Mouse (Mus musculus): ENCODE measurements around the gene Sobp. TPM values are rescaled to one million over a fixed set of nuclear protein-coding genes. Genes with fewer than 3 reads are reported as not detected.
A peak's percentile ranks its signal among the peaks of the same experiment; 100 is the strongest.

Sobp gene
- polyA plus RNA-seq, 1 experiment, result 0.36 TPM

DNA sequence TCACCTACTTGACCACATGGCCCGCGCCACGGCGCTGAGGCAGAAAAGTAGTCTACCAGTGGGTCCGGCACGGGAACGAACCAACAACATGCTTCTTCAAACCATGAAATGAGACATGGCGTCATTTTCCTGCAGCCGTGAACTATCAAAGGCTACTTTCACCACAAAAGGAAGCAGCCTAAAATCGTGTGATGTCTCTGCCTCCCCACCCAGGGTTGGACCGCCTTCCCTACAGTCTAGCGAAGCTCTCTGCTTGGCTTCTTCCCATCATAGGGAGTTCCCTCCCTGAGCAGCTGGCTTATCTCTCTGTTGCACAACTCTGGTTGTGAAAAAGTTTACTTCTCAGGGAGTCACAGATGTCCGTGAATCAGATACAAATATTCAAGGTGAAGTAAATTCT lies 211.7 kb downstream of the Sobp start:
- TF ChIP-seq EP300 (IDR thresholded peaks at IDR 0.05; ENCODE audit: insufficient read depth, low read depth, low read length) (no peak), POLR2A (IDR thresholded peaks at IDR 0.05; ENCODE audit: insufficient read depth, low read length) (no peak), CTCF (IDR thresholded peaks at IDR 0.05; ENCODE audit: low read depth, low read length) (no peak)
- no peaks in the 10 kb centered on the region for H3K27me3 ChIP-seq (ENCODE audit: control insufficient read depth, insufficient read depth, low read length, poor library complexity, severe bottlenecking)
- no peak overlapping the region for H3K27ac ChIP-seq (ENCODE audit: insufficient read depth, low read length)
- H3K36me3 ChIP-seq (ENCODE audit: control insufficient read depth, insufficient read depth, low read length, poor library complexity, severe bottlenecking), result no peaks in the 10 kb centered on the region
- no peak overlapping the region for H3K4me3 ChIP-seq (ENCODE audit: low read depth, low read length)
- H3K9ac ChIP-seq (ENCODE audit: low read depth, poor library complexity, severe bottlenecking), result no peak overlapping the region
- H3K4me1 ChIP-seq (ENCODE audit: control insufficient read depth, insufficient read depth, low read length), result peaks cover 1% of the 10 kb centered on the region
- H3K9me3 ChIP-seq (replicated peaks; ENCODE audit: control insufficient read depth, insufficient read depth, low read length, poor library complexity, severe bottlenecking), result no peaks in the 10 kb centered on the region

DNA sequence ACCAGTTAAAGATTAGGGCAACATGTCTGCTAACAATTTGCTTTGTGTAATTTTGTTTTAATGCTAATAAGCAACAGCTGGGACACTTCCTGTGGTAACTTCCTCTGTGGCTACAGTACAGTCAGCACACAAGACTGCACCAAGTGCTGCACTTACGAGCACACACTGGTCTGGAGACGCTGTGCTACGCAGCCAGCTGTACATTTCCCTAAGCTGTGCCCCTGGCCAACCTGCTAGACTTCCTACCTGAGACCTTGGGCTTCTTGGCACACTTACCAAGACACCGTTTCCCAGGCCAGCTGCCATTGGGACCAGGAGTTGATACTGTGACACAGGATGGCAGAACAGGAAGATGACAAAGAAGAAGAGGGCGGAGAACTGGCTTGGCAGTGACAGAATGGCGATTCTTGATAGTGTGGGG lies 212.1 kb downstream of the Sobp start:
- H3K4me3 ChIP-seq (ENCODE audit: low read depth, low read length), result no peak overlapping the region

DNA sequence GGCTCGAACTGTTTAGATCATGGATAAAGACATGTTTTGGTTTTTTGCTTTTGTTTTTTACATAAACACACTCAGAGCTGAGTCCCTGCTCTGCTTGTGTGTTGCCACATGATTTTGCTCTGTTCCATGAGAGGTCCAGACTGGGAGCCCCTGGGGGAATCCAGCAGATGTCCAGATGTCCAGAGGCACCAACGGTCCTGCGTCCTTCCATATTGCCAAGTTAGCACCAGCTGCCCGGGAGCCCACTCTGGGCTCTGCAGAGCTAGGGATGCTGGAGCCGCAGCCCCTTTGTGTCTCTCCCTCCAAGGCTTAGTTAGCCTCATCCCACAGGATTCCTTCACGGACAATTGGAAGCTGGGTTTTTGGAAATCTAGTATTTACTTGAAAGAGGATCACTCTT lies 212.6 kb downstream of the Sobp start:
- Histone ChIP-seq H3K4me1 (ENCODE audit: control insufficient read depth, insufficient read depth, low read length) (no peaks in the 10 kb centered on the region), H3K27ac (ENCODE audit: insufficient read depth, low read length) (no peak overlapping the region), H3K9ac (ENCODE audit: low read depth, poor library complexity, severe bottlenecking) (no peak overlapping the region), H3K36me3 (ENCODE audit: control insufficient read depth, insufficient read depth, low read length, poor library complexity, severe bottlenecking) (no peaks in the 10 kb centered on the region), H3K4me3 (ENCODE audit: low read depth, low read length) (no peak overlapping the region), H3K27me3 (ENCODE audit: control insufficient read depth, insufficient read depth, low read length, poor library complexity, severe bottlenecking) (no peaks in the 10 kb centered on the region), H3K9me3 (replicated peaks; ENCODE audit: control insufficient read depth, insufficient read depth, low read length, poor library complexity, severe bottlenecking) (no peaks in the 10 kb centered on the region)
- TF ChIP-seq CTCF (IDR thresholded peaks at IDR 0.05; ENCODE audit: low read depth, low read length) (no peak), POLR2A (IDR thresholded peaks at IDR 0.05; ENCODE audit: insufficient read depth, low read length) (no peak), EP300 (IDR thresholded peaks at IDR 0.05; ENCODE audit: insufficient read depth, low read depth, low read length) (no peak)

More for the DNA sequence above, 212.1 kb downstream of the Sobp start:
- H3K9ac ChIP-seq (ENCODE audit: low read depth, poor library complexity, severe bottlenecking), result no peak overlapping the region
- no peaks in the 10 kb centered on the region for H3K4me1 ChIP-seq (ENCODE audit: control insufficient read depth, insufficient read depth, low read length)
- H3K9me3 ChIP-seq (replicated peaks; ENCODE audit: control insufficient read depth, insufficient read depth, low read length, poor library complexity, severe bottlenecking), result no peaks in the 10 kb centered on the region
- TF ChIP-seq POLR2A (IDR thresholded peaks at IDR 0.05; ENCODE audit: insufficient read depth, low read length), result no peak
- no peak for TF ChIP-seq EP300 (IDR thresholded peaks at IDR 0.05; ENCODE audit: insufficient read depth, low read depth, low read length)
- no peak for TF ChIP-seq CTCF (IDR thresholded peaks at IDR 0.05; ENCODE audit: low read depth, low read length)
- H3K27me3 ChIP-seq (ENCODE audit: control insufficient read depth, insufficient read depth, low read length, poor library complexity, severe bottlenecking), result no peaks in the 10 kb centered on the region
- no peak overlapping the region for H3K27ac ChIP-seq (ENCODE audit: insufficient read depth, low read length)
- no peaks in the 10 kb centered on the region for H3K36me3 ChIP-seq (ENCODE audit: control insufficient read depth, insufficient read depth, low read length, poor library complexity, severe bottlenecking)

DNA sequence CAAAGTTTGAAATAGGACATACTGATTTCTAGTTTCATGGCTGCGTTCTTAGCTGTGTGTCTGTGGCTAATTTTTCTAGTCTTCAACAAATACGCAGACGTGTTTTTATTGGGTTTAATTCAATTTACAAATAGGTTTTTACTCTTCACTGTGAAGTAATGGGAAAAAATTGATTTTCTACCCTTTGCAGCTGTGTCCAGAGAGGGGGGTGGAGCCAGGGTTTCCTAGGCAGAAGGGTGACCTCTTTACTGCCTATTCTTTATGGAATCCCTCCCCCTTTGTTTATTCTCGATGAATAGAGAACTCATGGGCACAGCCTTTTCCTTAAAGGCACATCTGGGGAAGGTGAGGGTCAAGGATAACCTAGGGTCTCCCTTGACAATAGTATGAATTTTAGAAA lies 215.6 kb downstream of the Sobp start:
- no peak overlapping the region for H3K9ac ChIP-seq (ENCODE audit: low read depth, poor library complexity, severe bottlenecking)
- no peaks in the 10 kb centered on the region for H3K9me3 ChIP-seq (replicated peaks; ENCODE audit: control insufficient read depth, insufficient read depth, low read length, poor library complexity, severe bottlenecking)
- TF ChIP-seq POLR2A (IDR thresholded peaks at IDR 0.05; ENCODE audit: insufficient read depth, low read length) (no peak), CTCF (IDR thresholded peaks at IDR 0.05; ENCODE audit: low read depth, low read length) (no peak), EP300 (IDR thresholded peaks at IDR 0.05; ENCODE audit: insufficient read depth, low read depth, low read length) (no peak)
- H3K27ac ChIP-seq (ENCODE audit: insufficient read depth, low read length), result no peak overlapping the region
- no peaks in the 10 kb centered on the region for H3K27me3 ChIP-seq (ENCODE audit: control insufficient read depth, insufficient read depth, low read length, poor library complexity, severe bottlenecking)
- no peaks in the 10 kb centered on the region for H3K36me3 ChIP-seq (ENCODE audit: control insufficient read depth, insufficient read depth, low read length, poor library complexity, severe bottlenecking)
- H3K4me3 ChIP-seq (ENCODE audit: low read depth, low read length), result no peak overlapping the region
- no peaks in the 10 kb centered on the region for H3K4me1 ChIP-seq (ENCODE audit: control insufficient read depth, insufficient read depth, low read length)

DNA sequence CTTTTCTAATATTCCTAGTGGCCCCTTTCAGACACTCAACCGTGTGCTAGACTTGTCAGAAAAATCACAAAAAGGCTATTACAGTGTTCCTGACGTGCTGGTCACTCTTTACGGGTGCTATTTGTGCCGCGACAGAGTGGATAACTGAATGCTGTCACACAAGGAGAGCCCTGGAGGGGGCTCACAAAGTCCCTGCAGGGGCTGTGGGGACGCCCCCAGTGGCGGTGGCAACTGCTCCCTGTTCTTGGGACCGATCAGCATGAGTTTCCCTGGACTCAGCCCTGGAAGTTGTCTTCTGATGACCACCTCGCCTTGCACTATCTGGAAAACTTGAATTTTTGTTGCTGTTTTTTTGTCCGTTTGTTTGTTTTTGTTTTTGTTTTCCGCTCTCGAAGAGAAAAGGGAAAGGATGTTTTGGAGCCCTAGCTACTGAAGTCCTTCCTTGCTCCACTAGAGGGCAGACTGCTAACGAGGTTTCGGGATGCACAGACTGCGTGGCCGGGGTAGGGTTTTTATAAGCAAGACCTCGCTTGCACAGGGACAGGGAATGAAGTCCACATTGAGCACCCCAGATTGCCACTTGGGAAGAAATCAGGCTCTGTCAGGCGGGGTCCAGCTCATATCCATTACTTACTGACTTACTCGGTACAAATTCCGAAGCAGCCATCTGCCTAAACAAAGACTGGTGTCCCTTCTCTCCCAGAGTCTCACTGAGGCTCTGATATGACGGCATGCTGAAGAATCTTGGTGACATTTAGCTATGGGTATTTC lies 216.3 kb downstream of the Sobp start:
- H3K27ac ChIP-seq (ENCODE audit: insufficient read depth, low read length), result no peak overlapping the region

DNA sequence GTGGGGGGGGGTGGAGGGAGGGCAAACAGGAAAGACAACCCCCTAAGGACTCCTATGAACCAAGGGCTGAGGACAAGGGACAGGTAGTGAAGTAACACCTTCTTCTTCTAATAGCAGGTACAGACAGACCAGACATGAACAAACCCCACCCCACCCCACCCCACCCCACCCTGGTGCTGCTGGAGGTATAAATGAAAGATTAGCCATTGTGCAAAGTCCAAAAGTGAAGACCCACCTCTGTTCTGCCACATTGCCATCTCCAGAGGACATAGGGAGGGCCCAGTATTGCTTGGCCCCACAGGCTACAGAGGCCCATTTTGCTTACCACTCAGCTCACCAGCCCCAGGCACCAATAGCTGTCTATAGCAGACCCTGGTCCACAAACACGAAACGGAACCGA lies 219.1 kb downstream of the Sobp start:
- H3K36me3 ChIP-seq (ENCODE audit: control insufficient read depth, insufficient read depth, low read length, poor library complexity, severe bottlenecking), result no peaks in the 10 kb centered on the region
- H3K9ac ChIP-seq (ENCODE audit: low read depth, poor library complexity, severe bottlenecking), result no peak overlapping the region
- TF ChIP-seq POLR2A (IDR thresholded peaks at IDR 0.05; ENCODE audit: insufficient read depth, low read length), result no peak
- no peak for TF ChIP-seq EP300 (IDR thresholded peaks at IDR 0.05; ENCODE audit: insufficient read depth, low read depth, low read length)
- no peak for TF ChIP-seq CTCF (IDR thresholded peaks at IDR 0.05; ENCODE audit: low read depth, low read length)
- H3K27me3 ChIP-seq (ENCODE audit: control insufficient read depth, insufficient read depth, low read length, poor library complexity, severe bottlenecking), result no peaks in the 10 kb centered on the region
- H3K4me1 ChIP-seq (ENCODE audit: control insufficient read depth, insufficient read depth, low read length), result no peaks in the 10 kb centered on the region
- H3K27ac ChIP-seq (ENCODE audit: insufficient read depth, low read length), result no peak overlapping the region
- no peak overlapping the region for H3K4me3 ChIP-seq (ENCODE audit: low read depth, low read length)
- no peaks in the 10 kb centered on the region for H3K9me3 ChIP-seq (replicated peaks; ENCODE audit: control insufficient read depth, insufficient read depth, low read length, poor library complexity, severe bottlenecking)

More for the DNA sequence above, 216.3 kb downstream of the Sobp start:
- no peaks in the 10 kb centered on the region for H3K27me3 ChIP-seq (ENCODE audit: control insufficient read depth, insufficient read depth, low read length, poor library complexity, severe bottlenecking)
- no peaks in the 10 kb centered on the region for H3K36me3 ChIP-seq (ENCODE audit: control insufficient read depth, insufficient read depth, low read length, poor library complexity, severe bottlenecking)
- H3K4me1 ChIP-seq (ENCODE audit: control insufficient read depth, insufficient read depth, low read length), result no peaks in the 10 kb centered on the region
- TF ChIP-seq EP300 (IDR thresholded peaks at IDR 0.05; ENCODE audit: insufficient read depth, low read depth, low read length) (no peak), CTCF (IDR thresholded peaks at IDR 0.05; ENCODE audit: low read depth, low read length) (peak; percentile 77), POLR2A (IDR thresholded peaks at IDR 0.05; ENCODE audit: insufficient read depth, low read length) (no peak)
- H3K4me3 ChIP-seq (ENCODE audit: low read depth, low read length), result no peak overlapping the region
- H3K9me3 ChIP-seq (replicated peaks; ENCODE audit: control insufficient read depth, insufficient read depth, low read length, poor library complexity, severe bottlenecking), result no peaks in the 10 kb centered on the region
- H3K9ac ChIP-seq (ENCODE audit: low read depth, poor library complexity, severe bottlenecking), result no peak overlapping the region
